Mouse (Mus musculus): ENCODE results near the gene Usp39.

Usp39 gene

GRCm38 (mm10) chr6:72371571-72371970 is 26.6 kb upstream of the Usp39 start:
- no peak for DNase-seq (ENCODE audit: low spot score)

- no peak for DNase-seq (ENCODE audit: low spot score)
Measured at GRCm38 (mm10) chr6:72371147-72371546, 26.2 kb upstream of the Usp39 start.

GRCm38 (mm10) chr6:72370091-72370490 is 25.1 kb upstream of the Usp39 start:
- DNase-seq (ENCODE audit: low spot score), result no peak

- no peak for DNase-seq (ENCODE audit: low spot score)
Measured at GRCm38 (mm10) chr6:72369557-72369956, 24.6 kb upstream of the Usp39 start.

- DNase-seq (ENCODE audit: low spot score), result no peak
Measured at GRCm38 (mm10) chr6:72367460-72367974, 22.5 kb upstream of the Usp39 start.

GRCm38 (mm10) chr6:72366844-72367443 is 22.0 kb upstream of the Usp39 start, which contains the start of gene Rnf181:
Gene Rnf181 (minus strand): TSS chr6:72366956.
- no peak for DNase-seq (ENCODE audit: low spot score)

GRCm38 (mm10) chr6:72366304-72366703 is 21.3 kb upstream of the Usp39 start:
- DNase-seq (ENCODE audit: low spot score), result no peak

GRCm38 (mm10) chr6:72364985-72365384 is 20.0 kb upstream of the Usp39 start:
- DNase-seq (ENCODE audit: low spot score), result no peak

- DNase-seq (ENCODE audit: low spot score), result no peak
Measured at GRCm38 (mm10) chr6:72364009-72364408, 19.0 kb upstream of the Usp39 start.

- DNase-seq (ENCODE audit: low spot score), result peak; percentile 97
Measured at GRCm38 (mm10) chr6:72362132-72363028, 17.4 kb upstream of the Usp39 start.

- DNase-seq (ENCODE audit: low spot score), result no peak
Measured at GRCm38 (mm10) chr6:72361121-72361551, 16.2 kb upstream of the Usp39 start.

- DNase-seq (ENCODE audit: low spot score), result peak; percentile 82
Measured at GRCm38 (mm10) chr6:72360599-72360935, 15.6 kb upstream of the Usp39 start.

- peak; percentile 64 for DNase-seq (ENCODE audit: low spot score)
Measured at GRCm38 (mm10) chr6:72359891-72360598, 15.1 kb upstream of the Usp39 start.

- DNase-seq (ENCODE audit: low spot score), result peak; percentile 55
Measured at GRCm38 (mm10) chr6:72359343-72359742, 14.4 kb upstream of the Usp39 start.

- no peak for DNase-seq (ENCODE audit: low spot score)
Measured at GRCm38 (mm10) chr6:72358086-72358764, 13.2 kb upstream of the Usp39 start.

GRCm38 (mm10) chr6:72357164-72358079 is 12.4 kb upstream of the Usp39 start:
- peak; percentile 63 for DNase-seq (ENCODE audit: low spot score)

- peak; percentile 72 for DNase-seq (ENCODE audit: low spot score)
Measured at GRCm38 (mm10) chr6:72356001-72356532, 11.1 kb upstream of the Usp39 start.

GRCm38 (mm10) chr6:72355066-72355911 is 10.3 kb upstream of the Usp39 start, which contains the start of gene Tmem150a:
Gene Tmem150a (plus strand): TSS chr6:72355447.
- DNase-seq (ENCODE audit: low spot score), result peak; percentile 93

GRCm38 (mm10) chr6:72354025-72354424 is 9.0 kb upstream of the Usp39 start:
- no peak for DNase-seq (ENCODE audit: low spot score)

Measured in yolk sac, embryonic 10.5 days (tissue).